Mouse (Mus musculus): ENCODE data around the gene Fcrla. TPM values are rescaled to one million over a fixed set of nuclear protein-coding genes. Genes with fewer than 3 reads are reported as not detected.

Gene Fcrla
- polyA plus RNA-seq, 1 experiment = 0.78 TPM

DNA sequence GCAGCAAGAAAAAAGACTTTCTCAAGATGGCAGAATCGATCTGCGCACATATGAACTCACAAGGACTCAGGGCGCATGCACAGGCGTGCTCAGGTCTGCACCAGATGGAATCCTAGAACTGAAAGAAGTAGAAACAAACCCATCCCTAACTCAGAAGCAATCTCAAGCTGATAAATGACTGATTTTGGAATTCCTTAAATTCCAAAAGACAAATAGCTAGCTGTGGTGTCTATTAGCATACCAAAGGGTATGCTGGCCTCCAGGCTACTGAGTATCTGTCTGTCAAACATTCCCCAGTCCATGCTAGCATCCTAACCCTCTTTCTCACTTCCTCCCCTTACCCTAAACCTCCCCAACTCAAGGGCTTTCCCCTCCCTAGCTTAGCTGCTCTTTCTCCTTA is 38.1 kb downstream of the Fcrla start:
- DNase-seq (ENCODE audit: low spot score) = no peak

- DNase-seq (ENCODE audit: low spot score) = no peak
Measured at GRCm38 (mm10) chr1:170886044-170886458, 41.3 kb downstream of the Fcrla start.

DNA sequence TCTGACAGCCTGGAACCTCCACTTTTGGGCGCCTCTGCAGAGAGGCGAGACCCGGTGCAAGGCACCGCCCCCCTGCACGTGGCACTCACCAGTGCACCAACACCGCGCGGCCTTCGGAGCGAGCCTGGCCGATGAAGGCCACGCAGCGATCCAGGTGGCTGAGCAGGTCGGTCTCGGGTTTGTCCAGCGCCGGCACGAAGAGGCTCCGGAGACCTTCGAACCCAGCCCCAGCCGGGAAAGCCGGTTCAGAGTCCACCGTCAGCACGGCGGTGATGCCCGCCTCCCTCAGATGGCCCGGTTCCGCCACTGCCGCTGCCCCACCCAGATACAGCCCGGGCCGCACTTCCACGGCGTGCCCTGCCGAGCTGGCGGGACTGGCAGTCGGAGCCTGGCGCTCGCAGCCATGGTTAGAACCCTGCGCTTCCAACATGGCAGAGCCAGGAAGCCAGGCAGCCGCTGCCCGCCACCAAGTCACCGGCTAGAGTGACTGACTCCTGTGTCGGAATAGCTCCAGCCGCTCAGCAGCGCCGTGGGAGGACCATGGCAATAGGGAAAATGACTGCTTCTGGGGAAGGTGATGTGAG is 42.3 kb downstream of the Fcrla start, which contains the start of the genes Gm26620 and Dusp12:
TSS of gene Gm26620 (plus strand) at position 88 of the 584 bp plus-strand sequence.
TSS of gene Dusp12 (minus strand) at position 563 of the 584 bp plus-strand sequence.
- peak; percentile 74 for DNase-seq (ENCODE audit: low spot score)

DNA sequence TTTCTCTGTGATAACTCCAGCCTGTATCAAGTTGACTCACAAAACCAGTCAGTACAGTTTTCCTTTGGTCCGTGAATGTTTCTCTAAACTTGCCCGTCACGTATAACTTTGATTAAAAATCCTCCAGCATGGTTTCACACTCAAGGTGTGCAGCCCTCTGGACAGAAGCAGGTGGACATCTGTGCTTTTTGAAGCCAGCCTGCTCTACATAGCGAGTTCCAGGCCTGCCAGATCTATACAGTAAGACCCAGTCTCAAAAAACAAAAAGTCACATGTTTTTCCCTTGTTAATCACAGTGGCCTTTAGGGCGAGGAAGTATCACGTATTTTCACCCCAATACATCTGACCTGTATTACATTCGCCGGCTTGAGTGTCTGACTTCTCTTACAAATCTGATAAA is 43.0 kb downstream of the Fcrla start:
- DNase-seq (ENCODE audit: low spot score) = no peak

DNA sequence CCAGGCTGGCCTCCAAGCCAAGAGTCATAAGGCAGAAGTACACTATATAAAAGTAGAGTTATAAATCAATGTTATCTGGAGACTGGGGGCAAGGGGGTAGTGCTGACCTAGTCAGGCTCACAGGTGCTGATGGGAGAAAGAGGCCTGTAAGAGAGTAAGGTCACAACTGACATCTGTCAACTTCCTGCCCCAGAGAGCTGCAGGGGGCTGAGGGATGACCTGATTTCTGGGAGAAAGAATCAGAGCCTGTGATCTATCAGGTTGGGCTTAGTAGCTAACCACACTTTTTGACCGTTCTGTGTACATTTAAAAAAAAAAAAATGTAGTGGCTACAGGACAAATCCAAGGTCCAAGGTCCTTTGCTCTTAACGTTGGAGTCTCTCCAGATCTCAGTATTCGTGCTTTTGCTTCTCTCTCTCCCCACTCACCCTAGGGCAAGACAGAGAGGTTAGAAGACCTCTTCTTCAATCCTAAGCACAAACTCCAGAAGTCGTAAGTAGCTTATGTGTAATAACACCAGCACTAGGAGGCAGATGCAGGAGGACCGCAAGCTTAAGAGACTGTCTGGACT is 44.4 kb downstream of the Fcrla start:
- no peak for DNase-seq (ENCODE audit: low spot score)

DNA sequence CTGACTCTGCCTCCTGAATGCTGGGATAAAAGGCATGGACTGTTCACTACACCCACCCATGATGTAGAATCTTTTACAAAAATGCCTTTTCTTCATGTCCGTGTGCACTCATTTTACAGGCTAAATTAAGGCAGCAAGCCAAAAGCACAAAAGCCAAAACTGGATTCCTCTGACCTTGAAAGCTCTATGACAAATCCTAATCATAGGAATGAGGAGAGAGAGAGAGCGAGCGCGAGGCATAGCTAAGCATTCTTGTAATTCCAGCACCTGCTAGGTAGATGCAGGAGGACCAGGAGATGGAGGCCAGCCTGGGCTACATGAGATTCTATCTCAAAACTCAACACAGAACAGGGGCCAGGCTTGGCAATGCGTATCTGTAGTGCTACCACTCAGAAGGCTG is 50.5 kb downstream of the Fcrla start:
- DNase-seq (ENCODE audit: low spot score) = no peak

DNA sequence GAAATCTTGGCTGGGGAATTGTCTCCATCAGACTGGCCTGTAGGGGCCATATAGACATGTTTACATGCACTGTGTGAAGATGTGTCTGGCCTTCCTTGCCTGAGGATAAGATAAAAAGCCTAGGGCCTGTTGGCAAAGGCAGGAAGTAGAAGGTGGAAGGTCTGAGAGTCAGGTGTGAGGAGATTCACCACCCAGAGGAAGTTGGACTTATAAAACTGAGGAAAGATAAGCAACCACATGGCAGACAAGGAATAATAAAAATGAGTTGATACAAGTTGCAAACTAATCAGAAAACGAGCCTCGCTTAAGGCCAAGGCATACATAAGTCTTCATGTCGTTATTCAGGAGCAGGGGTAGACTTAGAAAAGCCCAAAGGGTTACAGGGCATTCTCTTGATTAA is 51.7 kb downstream of the Fcrla start:
- DNase-seq (ENCODE audit: low spot score) = no peak

- DNase-seq (ENCODE audit: low spot score) = no peak
Measured at GRCm38 (mm10) chr1:170871961-170872360, 55.4 kb downstream of the Fcrla start.

GRCm38 (mm10) chr1:170871402-170871801 is 56.0 kb downstream of the Fcrla start:
- DNase-seq (ENCODE audit: low spot score) = no peak

- DNase-seq (ENCODE audit: low spot score) = no peak
Measured at GRCm38 (mm10) chr1:170868905-170869283, 58.5 kb downstream of the Fcrla start.

DNA sequence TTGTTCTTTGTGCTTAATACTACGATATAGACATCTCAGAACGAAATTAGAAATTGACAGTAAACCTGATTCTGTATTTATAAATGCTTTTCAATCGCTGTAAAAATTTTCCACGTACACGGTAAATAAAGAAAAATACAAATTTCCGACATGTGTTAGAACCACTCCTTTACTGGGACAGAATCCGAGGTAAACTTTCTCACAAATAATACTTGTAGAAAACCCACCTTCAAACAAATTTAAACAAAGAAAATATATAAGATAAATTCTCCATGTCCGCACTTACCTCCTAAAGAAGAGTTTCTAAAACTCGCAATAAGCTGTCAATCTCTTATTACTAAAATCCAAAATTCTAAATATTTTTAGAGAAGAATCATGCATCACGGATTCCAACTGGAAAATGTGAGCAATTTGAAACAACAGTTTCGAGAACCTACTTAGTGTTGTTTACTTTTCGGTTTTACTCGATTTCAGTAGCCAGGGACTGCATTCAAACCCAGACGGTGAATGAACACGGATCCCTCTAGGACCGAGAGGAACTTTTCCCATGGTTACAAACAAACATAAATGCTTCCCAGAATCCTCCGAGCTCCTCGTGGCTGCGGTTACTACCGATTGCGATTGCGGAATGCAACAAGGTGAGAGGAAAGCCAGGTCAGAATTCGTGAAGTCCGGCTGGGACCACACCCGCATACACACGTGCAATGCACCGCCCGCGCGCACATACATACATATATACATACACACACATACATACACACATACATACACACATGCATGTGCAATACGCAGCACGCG is 59.1 kb downstream of the Fcrla start:
- peak; percentile 31 for DNase-seq (ENCODE audit: low spot score)

DNA sequence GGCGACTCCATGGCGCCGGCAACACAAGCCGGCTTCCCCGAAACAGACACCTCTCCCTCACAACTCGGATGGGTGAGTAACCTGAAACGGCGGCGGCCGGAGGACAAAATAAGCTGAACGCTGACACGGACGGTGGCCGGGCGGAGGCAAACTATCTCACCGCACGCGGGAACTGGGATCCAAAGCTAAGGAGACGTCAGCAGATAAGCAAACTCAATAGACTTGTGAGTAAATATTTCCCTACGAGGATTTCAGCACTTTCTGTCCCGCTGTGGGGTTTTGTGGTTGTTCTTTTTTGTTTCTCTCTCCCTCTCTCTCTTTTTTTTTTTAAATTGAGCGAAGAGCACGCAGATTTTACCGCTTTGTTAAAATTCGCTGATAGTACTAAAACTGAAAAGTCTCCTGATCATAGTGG is 59.7 kb downstream of the Fcrla start, which contains the start of gene Atf6:
TSS of gene Atf6 (minus strand) at position 81 of the 415 bp plus-strand sequence.
- DNase-seq (ENCODE audit: low spot score) = peak; percentile 96

Other genes starting within 250 kb of the Fcrla start
- gene Atf6, start 59.8 kb downstream of the Fcrla start, polyA plus RNA-seq (2012; rRNA removed) = 12.6 and 14.3 TPM in 2 replicates
- 0.81 and 1.0 TPM in 2 replicates for gene Gm26620, start 42.5 kb downstream of the Fcrla start, polyA plus RNA-seq (2012; rRNA removed)
- gene Dusp12, start 42.0 kb downstream of the Fcrla start, polyA plus RNA-seq (2012; rRNA removed) = 25.4 and 29.1 TPM in 2 replicates
- gene Fcrlb, start 14.6 kb downstream of the Fcrla start, polyA plus RNA-seq (2012; rRNA removed) = 0.07 and 0.23 TPM in 2 replicates
- 28.5 and 36.1 TPM in 2 replicates for gene Fcgr2b, start 49.0 kb upstream of the Fcrla start, polyA plus RNA-seq (2012; rRNA removed)
- gene Fcgr4, start 91.3 kb upstream of the Fcrla start, polyA plus RNA-seq (2012; rRNA removed) = 2.7 and 5.9 TPM in 2 replicates
- 30.3 and 31.5 TPM in 2 replicates for gene Fcgr3, start 137.4 kb upstream of the Fcrla start, polyA plus RNA-seq (2012; rRNA removed)
- 11.3 and 12.6 TPM in 2 replicates for gene Cfap126, start 186.3 kb upstream of the Fcrla start, polyA plus RNA-seq (2012; rRNA removed)
- 286 and 310 TPM in 2 replicates for gene Sdhc, start 223.0 kb upstream of the Fcrla start, polyA plus RNA-seq (2012; rRNA removed)
- 24.1 and 28.5 TPM in 2 replicates for gene Mpz, start 223.1 kb upstream of the Fcrla start, polyA plus RNA-seq (2012; rRNA removed)

Data from urinary bladder, adult 2 months (tissue).